Mouse (Mus musculus) c-Kit-positive CD71-positive TER-119-positive erythroid progenitor cells, embryonic 14.5 days (primary cell): ENCODE results near the gene Gipc3.

ENCODE experiments used
- DNase-seq: peaks from one replicate; pipeline ENCODE4 v3.0.0-alpha.2; 2013; ENCODE audit warnings: low spot score

Gene Gipc3

DNA sequence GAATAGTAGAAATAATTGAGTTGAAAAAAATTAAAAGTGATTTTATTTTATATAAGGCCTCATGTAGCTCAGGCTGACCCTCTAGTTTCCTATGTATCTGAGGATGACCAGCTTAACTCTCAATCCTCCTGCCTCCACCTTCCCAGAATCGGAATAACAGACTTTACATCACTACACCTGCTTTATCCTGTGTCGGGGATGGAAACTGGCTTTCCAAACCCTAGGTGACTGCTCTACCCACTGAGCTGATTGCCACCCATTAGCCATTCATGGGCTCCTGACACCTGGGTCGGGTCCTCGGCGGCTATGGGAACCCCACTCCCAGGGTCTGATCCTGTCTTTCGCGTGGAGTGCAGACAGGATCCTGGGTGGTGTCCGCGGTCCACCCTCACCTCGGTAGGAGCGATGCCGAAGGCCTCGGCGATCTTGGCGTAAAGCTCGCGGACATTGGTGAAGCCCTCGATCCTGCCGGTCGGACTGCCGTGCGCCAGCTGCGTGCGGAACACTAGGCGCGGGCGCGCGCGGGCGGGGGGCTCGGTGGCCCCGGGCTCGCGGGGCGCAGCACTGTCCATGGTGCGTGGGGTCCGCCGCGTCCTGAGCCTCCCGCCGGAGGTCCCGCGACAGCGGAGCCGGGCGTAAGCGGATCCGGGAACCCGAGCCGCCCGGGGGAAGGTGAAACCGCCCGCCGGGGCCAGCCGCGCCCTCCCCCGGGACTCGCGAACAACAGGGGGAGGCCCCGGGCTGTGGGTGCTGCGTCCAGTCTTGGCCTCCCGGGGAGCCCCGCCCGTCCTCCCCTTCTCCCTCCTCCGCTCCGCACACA is at the start of gene Gipc3:
Gene Gipc3 (minus strand): TSS at position 581 of the 820 bp plus-strand sequence.
- DNase-seq, result no peak

- DNase-seq, result no peak
Observed at GRCm38 (mm10) chr10:81392781-81393185, 49.7 kb upstream of the Gipc3 start, which contains the start of gene Smim24. Gene Smim24, plus strand, starts transcription at chr10:81393051.

DNA sequence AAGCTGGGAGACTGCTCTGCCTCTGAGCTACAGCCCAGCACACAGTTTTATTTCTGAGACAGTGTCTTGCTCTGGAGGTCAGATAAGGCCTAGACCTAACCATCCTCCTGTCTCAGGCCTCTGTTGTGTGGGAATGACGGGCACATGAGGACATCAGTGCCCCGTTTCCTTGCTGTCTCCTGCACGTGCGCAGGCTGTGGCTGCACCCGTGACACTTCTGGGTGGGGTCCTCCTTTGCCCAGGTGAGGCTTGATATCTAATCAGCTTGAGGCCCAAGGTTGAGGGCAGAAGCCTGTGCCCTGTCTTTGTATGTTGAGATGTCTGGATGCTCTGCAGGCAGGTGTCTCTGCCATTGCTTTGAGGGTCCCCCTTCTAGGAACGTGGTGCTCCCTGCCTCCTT is 49.2 kb upstream of the Gipc3 start:
- DNase-seq, result no peak

DNA sequence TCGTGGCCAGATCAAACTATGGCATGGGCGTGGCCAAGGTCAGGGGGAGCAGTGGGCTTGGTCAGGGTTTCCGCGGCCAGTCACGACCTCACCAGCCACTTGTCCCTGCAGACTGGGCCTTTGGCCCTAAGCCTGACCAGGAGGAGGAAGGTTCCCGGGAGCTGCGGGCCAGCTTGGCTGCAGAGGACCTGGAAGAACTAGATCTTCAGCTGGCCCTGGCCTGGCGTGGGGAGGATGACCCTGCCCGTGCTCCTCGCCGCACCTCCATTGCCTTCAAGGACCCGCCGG is 47.6 kb upstream of the Gipc3 start:
- no peak for DNase-seq

GRCm38 (mm10) chr10:81389801-81390677 is 47.0 kb upstream of the Gipc3 start:
- DNase-seq, result peak; percentile 54

- no peak for DNase-seq
Observed at GRCm38 (mm10) chr10:81389373-81389772, 46.3 kb upstream of the Gipc3 start.

- no peak for DNase-seq
Observed at GRCm38 (mm10) chr10:81388505-81389055, 45.5 kb upstream of the Gipc3 start, which contains the start of gene Gm48552. Gene Gm48552, plus strand, starts transcription at chr10:81389005.

DNA sequence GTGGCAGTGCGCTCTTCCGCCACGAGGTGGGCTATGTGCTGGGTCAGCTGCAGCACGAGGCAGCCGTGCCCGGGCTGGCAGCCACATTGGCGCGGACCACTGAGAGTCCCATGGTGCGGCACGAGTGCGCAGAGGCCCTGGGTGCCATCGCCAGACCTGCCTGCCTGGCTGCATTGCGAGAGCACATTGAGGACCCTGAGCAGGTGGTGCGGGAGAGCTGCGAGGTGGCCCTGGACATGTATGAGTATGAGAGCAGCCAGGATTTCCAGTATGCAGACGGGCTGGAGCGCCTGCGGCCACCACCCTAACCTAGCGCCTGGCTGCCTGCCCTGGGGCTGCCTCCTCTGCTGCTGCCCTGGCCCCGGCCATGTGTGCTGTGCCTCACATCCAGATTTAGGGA is 44.6 kb upstream of the Gipc3 start:
- DNase-seq, result no peak

DNA sequence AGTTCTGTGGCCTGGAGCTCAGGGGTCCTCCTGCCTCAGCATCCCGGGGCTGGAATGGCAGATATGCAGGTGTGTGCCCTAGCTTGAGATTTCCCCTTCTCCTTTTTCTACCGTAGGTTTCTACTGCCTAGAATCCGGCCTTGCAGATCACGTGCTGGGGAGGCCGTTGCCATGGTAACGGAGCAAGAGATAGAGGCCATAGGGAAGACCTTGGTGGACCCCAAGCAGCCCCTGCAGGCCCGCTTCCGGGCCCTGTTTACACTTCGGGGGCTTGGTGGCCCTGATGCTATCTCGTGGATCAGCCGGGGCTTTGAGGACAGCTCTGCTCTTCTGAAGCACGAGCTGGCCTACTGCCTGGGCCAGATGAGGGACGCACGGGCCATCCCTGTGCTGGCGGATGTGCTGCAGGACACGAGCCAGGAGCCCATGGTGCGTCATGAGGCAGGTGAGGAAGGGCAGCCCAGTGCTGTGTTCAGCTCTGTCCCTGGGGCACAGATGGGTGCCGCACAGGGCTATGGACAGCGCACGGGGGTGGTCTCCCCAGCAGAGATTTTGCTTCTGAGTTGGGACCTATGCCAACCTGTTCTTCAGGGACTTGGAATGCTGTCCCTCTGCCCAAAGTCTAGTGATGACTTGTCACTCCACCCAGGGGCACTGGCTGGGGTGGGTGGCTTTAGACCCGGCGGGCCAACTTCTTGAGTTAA is 42.7 kb upstream of the Gipc3 start:
- DNase-seq, result no peak

DNA sequence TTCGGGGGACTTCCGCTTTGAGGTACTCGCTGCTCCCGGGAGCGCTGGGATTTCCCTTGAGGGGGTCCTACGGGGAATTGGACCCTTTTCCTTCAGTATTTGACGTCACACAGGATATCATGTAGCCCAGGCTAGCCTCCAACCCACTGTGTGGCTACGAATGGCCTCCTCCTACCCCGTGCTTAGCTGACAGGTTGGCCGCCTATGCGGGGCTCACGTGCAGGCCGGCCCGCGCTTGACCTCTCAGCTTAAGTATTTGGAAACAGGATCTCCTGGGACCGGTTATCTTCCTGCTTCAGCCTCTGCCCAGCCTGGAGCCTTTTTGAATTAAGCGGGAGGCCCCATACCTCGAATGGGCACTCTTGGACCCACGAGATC is 41.5 kb upstream of the Gipc3 start:
- DNase-seq, result no peak

DNA sequence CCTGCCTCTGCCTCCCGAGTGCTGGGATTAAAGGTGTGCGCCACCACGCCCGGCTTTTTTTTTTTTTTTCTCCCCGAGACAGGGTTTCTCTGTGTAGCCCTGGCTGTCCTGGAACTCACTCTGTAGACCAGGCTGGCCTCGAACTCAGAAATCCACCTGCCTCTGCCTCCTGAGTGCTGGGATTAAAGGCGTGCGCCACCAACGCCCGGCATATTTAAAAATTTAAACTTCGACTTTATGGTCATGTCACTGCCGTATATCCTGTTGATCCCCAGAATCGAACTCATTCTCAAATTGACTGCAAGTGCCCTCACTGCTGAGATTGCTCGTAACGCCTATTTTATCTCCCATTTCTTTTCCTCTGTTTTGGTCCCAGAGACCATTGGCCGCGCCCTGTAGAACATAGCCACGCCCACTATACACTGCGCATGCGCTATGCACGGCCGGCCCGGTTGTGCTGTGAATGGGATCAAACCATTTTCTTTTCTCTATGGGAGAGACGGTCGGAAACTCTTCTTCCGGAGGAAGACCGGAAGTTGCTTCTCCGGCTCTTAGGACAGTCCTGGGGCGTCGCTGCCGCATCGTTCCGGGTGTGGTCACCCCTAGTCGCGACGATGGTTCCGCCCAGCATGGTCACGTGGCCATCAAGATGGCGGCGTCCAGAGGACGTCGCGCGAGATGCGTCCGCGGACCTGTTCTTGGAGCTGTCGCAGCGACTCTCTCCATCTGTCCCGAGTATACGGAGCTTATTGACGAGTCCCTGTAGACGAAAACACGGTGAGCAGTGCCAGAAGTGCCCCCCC is 40.9 kb upstream of the Gipc3 start, which contains the start of the genes Dohh and Gm48551:
Gene Dohh (plus strand): TSS at position 627 of the 803 bp plus-strand sequence.
Gene Gm48551 (plus strand): TSS at position 665 of the 803 bp plus-strand sequence.
- peak; percentile 100 for DNase-seq

DNA sequence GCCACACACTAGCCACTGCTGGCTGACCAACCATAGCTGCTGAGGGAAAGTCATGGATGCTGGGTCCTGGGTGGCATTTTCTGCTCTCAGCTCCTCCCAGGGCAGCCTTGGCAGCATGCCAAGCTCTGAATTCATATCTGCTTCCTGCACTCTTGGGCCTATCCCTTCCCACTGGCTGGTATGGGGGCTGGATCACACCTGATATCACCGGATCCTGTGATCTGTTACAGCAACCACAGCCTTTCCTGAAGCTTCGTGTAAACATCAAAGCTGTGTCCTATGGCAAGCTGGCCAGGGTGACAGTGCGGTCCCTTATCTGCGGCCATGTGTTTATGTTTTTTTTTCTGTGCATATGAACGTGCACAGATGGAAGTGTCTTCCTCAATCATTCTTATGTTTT is 39.0 kb upstream of the Gipc3 start:
- DNase-seq, result peak; percentile 98

DNA sequence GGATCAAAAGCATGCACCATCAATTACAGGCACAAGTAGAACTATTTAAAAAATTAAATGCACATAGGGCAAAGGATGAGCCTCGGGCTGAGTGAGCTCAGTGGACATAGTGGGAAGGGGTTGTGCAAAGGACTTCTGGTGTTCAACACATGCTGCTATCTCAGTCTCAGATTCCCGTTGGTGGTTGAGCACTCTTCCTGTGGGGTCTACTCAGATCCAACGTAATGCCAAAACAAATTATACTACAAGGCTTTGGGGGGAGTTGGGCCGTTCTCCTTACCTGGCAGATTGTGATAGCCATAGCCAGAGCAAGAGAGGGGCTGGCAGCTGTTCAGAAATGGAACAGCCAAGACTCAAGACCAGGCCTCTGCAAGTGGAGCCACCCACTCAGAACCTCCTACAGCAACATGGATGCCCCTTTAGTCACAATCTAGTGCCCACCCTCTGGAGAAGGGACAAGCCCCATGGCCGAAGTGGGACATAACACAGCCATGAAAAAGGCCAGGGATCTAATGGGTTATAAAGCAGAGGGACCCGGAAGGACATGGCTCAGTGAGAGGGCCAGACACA is 36.8 kb upstream of the Gipc3 start:
- DNase-seq, result no peak

GRCm38 (mm10) chr10:81379183-81379553 is 36.1 kb upstream of the Gipc3 start:
- no peak for DNase-seq

DNA sequence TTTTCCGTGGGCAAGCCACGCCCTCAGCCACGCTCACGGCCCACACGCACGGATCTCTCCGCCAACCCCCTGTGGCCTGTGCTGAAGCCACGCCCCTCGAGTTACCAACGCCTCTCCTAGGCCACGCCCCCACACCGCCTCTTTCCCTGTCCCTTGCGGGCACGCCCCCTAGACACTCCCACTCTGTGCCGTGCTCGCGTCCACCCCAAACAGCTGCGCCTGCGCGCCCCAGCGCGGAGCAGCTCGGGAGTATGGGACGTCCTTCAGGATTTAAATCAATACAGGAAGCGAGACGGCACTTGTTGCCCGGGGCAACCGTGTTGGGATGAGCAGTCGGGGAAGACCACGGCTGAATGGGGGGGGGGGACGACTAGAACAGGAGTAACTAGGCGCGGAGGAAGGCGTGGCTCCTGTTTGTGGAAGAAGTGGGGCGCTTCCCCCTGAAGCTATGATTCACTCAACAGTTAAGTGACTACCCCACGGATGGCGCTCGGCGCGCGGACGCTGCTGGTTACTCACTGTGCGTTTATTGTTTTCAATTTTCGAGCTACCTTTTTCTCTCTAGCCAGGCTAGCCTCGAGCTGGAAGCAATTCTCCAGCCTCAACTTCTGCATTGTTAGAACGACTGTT is 35.6 kb upstream of the Gipc3 start:
- DNase-seq, result peak; percentile 100

DNA sequence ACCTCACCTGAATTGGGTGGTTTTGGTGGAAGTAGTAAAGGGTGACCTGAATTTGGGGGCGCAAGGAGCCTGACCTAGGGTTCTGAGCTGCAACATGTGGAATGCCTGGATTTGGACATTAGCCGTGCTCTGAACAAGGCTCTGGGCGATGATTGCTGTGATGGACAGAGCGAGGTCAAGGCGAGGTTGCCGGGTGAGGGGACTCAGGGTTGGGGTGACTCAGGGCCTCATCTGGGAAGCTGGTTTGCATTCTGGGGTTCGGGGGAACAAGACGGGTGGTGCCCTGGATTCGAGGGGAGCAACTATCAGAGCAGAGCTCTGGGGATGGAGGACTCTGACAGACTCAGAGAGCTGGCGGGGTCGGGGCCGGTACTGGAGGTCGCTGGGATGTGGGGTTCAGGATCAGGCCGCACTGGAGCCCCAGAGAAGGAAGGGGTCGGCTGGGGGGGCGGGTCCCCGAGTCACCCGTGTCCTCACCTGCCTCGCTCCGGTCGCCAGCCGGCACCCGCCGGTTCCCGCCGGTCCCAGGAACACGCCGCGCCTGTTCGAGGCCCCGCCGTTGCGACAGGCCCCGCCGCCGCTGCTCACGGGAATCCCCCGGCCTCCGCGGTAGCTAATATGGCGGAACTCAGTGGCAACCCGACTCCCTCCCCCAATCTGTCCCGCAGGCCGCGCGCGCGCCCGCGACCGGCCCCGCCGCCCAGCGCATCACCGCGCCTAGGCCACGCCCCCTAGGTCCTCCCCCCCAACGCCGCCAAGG is 34.9 kb upstream of the Gipc3 start, which contains the start of gene Fzr1:
Gene Fzr1 (minus strand): TSS at position 724 of the 760 bp plus-strand sequence.
- DNase-seq, result no peak

GRCm38 (mm10) chr10:81377362-81377664 is 34.2 kb upstream of the Gipc3 start:
- no peak for DNase-seq

DNA sequence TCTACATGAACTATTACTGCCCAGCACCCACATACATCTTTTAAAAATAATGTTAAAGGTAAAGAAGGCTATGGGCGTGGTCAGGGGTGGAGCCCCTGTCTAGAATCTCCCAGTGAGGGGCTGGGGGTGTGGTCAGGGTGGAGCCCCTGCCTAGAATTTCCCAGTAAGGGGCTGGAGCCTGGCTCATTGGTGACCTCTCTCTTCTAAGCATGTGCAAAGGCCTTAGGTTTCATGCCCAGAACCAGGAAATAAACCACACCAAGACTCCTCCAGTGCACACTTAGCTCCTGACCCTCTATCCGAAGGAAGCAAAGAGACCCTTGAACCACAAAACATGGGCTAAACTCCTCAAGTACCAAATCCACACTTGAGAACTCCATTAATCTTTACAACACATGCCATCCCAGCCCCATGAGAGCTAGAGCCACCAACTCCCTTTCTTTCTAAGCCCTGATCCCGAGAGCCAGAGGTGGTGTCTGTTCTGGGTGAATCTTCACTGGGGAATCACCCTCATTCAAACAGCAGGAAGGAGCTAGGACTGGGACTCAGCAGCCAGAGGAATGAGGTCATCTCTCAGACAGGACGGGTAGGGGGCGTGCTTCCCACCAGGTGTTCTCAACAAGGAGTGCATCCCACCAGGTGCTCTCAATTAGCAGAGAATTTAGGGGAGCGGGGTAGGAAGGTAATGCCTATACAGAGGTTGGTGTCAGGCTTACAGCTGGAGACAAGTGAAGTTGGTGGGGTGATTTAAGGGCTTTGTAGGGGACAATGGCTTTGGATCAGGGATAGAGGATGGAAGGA is 33.7 kb upstream of the Gipc3 start:
- peak; percentile 73 for DNase-seq

DNA sequence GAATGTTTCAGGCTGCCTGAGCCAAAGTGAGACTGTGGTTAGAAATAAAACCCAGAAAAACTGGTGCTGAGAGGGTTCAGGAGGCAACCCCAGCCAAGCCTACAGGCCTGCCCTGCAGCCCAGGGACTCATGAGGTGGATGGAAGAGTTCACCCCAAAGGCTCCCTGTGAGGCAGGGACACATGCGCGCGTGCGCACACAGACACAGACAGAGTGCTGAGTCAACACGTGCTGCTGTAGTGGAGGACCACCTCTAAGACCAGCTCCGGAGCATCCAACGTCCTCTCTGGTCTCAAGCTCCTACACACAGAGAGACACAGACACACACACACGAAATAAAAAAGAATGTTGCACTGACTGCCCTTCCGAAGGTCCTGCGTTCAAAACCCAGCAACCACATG is 32.3 kb upstream of the Gipc3 start:
- no peak for DNase-seq
